Comparison of ENCODE assay signal across 25 mouse cellular contexts in the genomic region with DNA sequence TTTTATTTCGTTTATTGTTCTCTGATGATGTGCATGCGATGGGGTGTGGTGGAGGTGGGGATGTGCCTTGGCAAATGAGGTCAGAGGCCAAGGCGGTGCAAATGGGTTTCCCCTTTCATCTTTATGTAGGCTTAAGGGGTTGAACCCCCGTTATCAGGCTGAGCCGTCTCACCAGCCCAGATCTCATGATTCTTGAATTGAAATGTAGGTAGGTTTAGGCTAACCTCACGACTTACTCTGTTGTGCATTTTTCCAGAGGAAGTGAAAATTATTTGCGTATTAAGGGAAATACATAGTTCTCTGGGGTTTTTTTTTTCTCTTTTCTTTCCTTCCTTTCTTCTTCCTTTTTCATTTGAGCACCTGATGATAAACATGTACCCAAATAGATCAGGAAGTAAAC. TPM values are rescaled to one million over a fixed set of nuclear protein-coding genes. Genes with fewer than 3 reads are reported as not detected.
DNase-seq lines count a peak whose midpoint lies in the region; ATAC-seq and TF ChIP-seq lines count a peak whose summit lies in the region.
"Had no signal": no experiment of that assay in that cellular context is flagged by ENCODE, and none has a peak within 500 bp of the region (broad histone marks: within the 10 kb centered on the region; RNA-seq: fewer than 3 reads in every experiment).

No protein-coding gene starts in this region.

- no peaks in the 10 kb centered on the region for H3K27me3 ChIP-seq in spleen, adult 2 months (ENCODE audit: control insufficient read depth, insufficient read depth, low read length)
- no peaks in the 10 kb centered on the region for H3K27me3 ChIP-seq in limb, embryonic 10.5 days (ENCODE audit: low read depth, poor library complexity, severe bottlenecking)
- H3K27me3 ChIP-seq in lung, postnatal 0 days (replicated peaks; ENCODE audit: insufficient read depth, low read length): no peaks in the 10 kb centered on the region
- H3K27me3 ChIP-seq: heart, embryonic 12.5 days; liver, embryonic 12.5 days had no signal

- peak; percentile 72 for ATAC-seq in CD4-positive, CD25-positive, alpha-beta regulatory T cell, adult 4 months
- ATAC-seq in granulocyte monocyte progenitor cell, adult 5-6 weeks (replicated peaks; ENCODE audit: poor library complexity, severe bottlenecking): peak; percentile 22; the same call in 1 of the 2 replicates
- ATAC-seq in neutrophil, adult 5-6 weeks (ENCODE audit: extremely low read depth, insufficient number of reproducible peaks, low FRiP score, poor library complexity, severe bottlenecking): peak; percentile 64
- no peak for ATAC-seq in lung, postnatal 0 days
- ATAC-seq: forebrain, embryonic 14.5 days; hindbrain, embryonic 16.5 days; liver, embryonic 12.5 days; midbrain, embryonic 16.5 days had no signal

- no peak overlapping the region for H3K4me2 ChIP-seq in lung, postnatal 0 days (replicated peaks; ENCODE audit: low read depth, low read length)
- H3K4me2 ChIP-seq: heart, embryonic 12.5 days; liver, embryonic 12.5 days; lung, embryonic 14.5 days had no signal

- DNase-seq in spleen, adult 2 months (ENCODE audit: low read depth in 1 of 2, low spot score in 2 of 2): peak; percentile 60 to 84
- DNase-seq in spleen, postnatal 14 days (ENCODE audit: low spot score in 2 of 2): no peak
- DNase-seq in limb, embryonic 10.5 days (ENCODE audit: low spot score): no peak
- no peak for DNase-seq in lung, postnatal 0 days (ENCODE audit: low spot score)
- no peak for DNase-seq in kidney, adult 9 months
- DNase-seq: adrenal gland, postnatal 14 days; cerebellum, adult 9-10 months; heart, adult 18-20 months; heart, postnatal 10 days; kidney, adult 11 months; kidney, postnatal 10 days; lung, postnatal 4 days; right cerebral cortex, postnatal 25 days had no signal

- no peak for TF ChIP-seq CTCF in spleen, adult 2 months (IDR thresholded peaks at IDR 0.05; ENCODE audit: extremely low read depth, insufficient read depth, insufficient read length, insufficient replicate concordance)
- no peak for TF ChIP-seq CTCF in lung, postnatal 0 days (IDR thresholded peaks at IDR 0.05)

- no peak overlapping the region for H3K9ac ChIP-seq in lung, postnatal 0 days (replicated peaks; ENCODE audit: low read depth)
- H3K9ac ChIP-seq: heart, embryonic 12.5 days; liver, embryonic 12.5 days; lung, embryonic 14.5 days had no signal

- TF ChIP-seq POLR2A in spleen, adult 2 months (IDR thresholded peaks at IDR 0.05; ENCODE audit: low read depth, low read length): no peak

- no peak overlapping the region; the same call in 1 of the 2 replicates for H3K4me3 ChIP-seq in spleen, adult 2 months (ENCODE audit: extremely low read depth, insufficient read depth, insufficient read length)
- no peak overlapping the region for H3K4me3 ChIP-seq in limb, embryonic 10.5 days
- no peak overlapping the region for H3K4me3 ChIP-seq in lung, postnatal 0 days (ENCODE audit: low read depth, low read length)
- H3K4me3 ChIP-seq: heart, embryonic 12.5 days; hindbrain, embryonic 10.5 days; left cerebral cortex, adult 2 months; liver, embryonic 12.5 days had no signal

- no peaks in the 10 kb centered on the region for H3K9me3 ChIP-seq in limb, embryonic 10.5 days (replicated peaks)
- H3K9me3 ChIP-seq in lung, postnatal 0 days (ENCODE audit: low read length): no peaks in the 10 kb centered on the region
- H3K9me3 ChIP-seq: G1E; hindbrain, embryonic 10.5 days; liver, embryonic 12.5 days had no signal

- WGBS in spleen, adult 2 months: 33% methylated on average over 7 of the region's 7 CpGs
- 55% methylated on average over 7 of the region's 7 CpGs for WGBS in limb, embryonic 10.5 days
- WGBS in lung, postnatal 0 days: 58% methylated on average over 7 of the region's 7 CpGs

- peak overlapping the region; percentile 94 for H3K27ac ChIP-seq in spleen, adult 2 months (ENCODE audit: insufficient read depth, low read length)
- no peak overlapping the region for H3K27ac ChIP-seq in limb, embryonic 10.5 days
- H3K27ac ChIP-seq in lung, postnatal 0 days (ENCODE audit: low read length): no peak overlapping the region
- H3K27ac ChIP-seq: hindbrain, embryonic 10.5 days; left cerebral cortex, adult 2 months had no signal

- no peaks in the 10 kb centered on the region; the same call in 1 of the 2 replicates for H3K36me3 ChIP-seq in spleen, adult 2 months (ENCODE audit: control insufficient read depth, insufficient read depth, low read length)
- no peaks in the 10 kb centered on the region for H3K36me3 ChIP-seq in limb, embryonic 10.5 days
- no peaks in the 10 kb centered on the region for H3K36me3 ChIP-seq in lung, postnatal 0 days (ENCODE audit: insufficient read depth, low read length)
- H3K36me3 ChIP-seq: G1E; heart, embryonic 12.5 days; hindbrain, embryonic 10.5 days; liver, embryonic 12.5 days had no signal

- peaks cover 44% of the 10 kb centered on the region for H3K4me1 ChIP-seq in spleen, adult 2 months (ENCODE audit: control insufficient read depth, insufficient read depth, insufficient read length)
- H3K4me1 ChIP-seq in limb, embryonic 10.5 days: peaks cover 34% of the 10 kb centered on the region
- H3K4me1 ChIP-seq in lung, postnatal 0 days (ENCODE audit: insufficient read depth, low read depth, low read length): peaks cover 35% of the 10 kb centered on the region

- no peak for TF ChIP-seq EP300 in lung, postnatal 0 days (IDR thresholded peaks at IDR 0.05)

RNA-seq across cellular contexts. Expression of gene Myo1e, which starts 37.0 kb away (rescaled TPM):
- polyA plus RNA-seq in spleen, adult 2 months (2012; rRNA removed): 15.4 and 16.6 TPM in 2 replicates
- 10 to 100 TPM; 32.1 to 54.1 TPM for polyA plus RNA-seq in CD4-positive, CD25-positive, alpha-beta regulatory T cell, adult 4 months (2017; shearing (Covaris generic))
- 0.94 TPM in 1 of 2 replicates, not detected in the other for total RNA-seq in granulocyte monocyte progenitor cell, adult 5-6 weeks (2014; fragmentation: Nextera tagmentation)
- total RNA-seq in granulocyte monocyte progenitor cell, adult 5-6 weeks (2017): 0.17 and 0.21 TPM in 2 replicates
- 81.3 and 95.9 TPM in 2 replicates for total RNA-seq in neutrophil, adult 5-6 weeks (2017)
- 13.3 and 18.9 TPM in 2 replicates for polyA plus RNA-seq in limb, embryonic 10.5 days (2016; fragmentation: Nextera tagmentation; extraction: Ambion mirVana)
- polyA plus RNA-seq in lung, postnatal 0 days (2015; fragmentation: Nextera tagmentation; extraction: Ambion mirVana): 36.0 and 43.0 TPM in 2 replicates

Comparison
In these comparisons a context has a peak if more than half of its experiments do, and no peak if none do; other contexts are left out.
1. DNase-seq: peak in spleen, adult 2 months (2 of 2); none in spleen, postnatal 14 days (0 of 2), limb, embryonic 10.5 days (single experiment), lung, postnatal 0 days (single experiment) and kidney, adult 9 months (single experiment).